Mouse (Mus musculus) left cerebral cortex, postnatal 36 days (tissue): ENCODE measurements around the gene Glp2r. TPM values are rescaled to one million over a fixed set of nuclear protein-coding genes. Genes with fewer than 3 reads are reported as not detected.

ENCODE experiments used
- DNase-seq, 2 experiments: peaks; one replicate each; pipeline ENCODE4 v3.0.0; 2021 to 2022; ENCODE audit warnings: low spot score in 2 of 2, mixed read lengths in 1 of 2
- intact Hi-C: fragments of 180-260 bp; cut with DNase I; formaldehyde crosslinking; loops from one replicate; pipeline ENCODE4 v1.15.1; 2025
- total RNA-seq, 2 experiments: library from RNA; stranded (reverse); gene quantifications; 2 replicates each; pipeline ENCODE4 v1.2.3; 2021

Gene Glp2r
- total RNA-seq, 2 experiments from 2014 or later, result 0.97 to 1.5 TPM

DNA sequence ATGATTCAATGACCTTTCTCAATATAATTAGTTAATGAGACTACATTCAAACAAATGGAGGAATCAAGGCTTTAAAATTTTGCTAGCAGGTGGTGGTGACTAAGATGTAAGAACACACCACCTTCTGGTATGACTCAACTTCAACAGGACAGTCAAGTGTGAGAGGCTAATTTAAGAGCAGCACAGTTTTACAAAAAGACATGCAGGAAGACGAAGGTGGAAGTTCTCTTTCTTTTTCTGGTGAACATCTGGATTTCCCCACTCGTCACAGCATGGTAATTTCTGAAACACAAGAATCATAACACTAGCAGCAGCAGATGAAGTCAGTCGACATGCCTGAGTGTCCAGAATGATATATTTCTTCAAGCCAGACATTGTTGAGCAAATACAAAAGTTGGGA is 36.4 kb downstream of the Glp2r start:
- intact Hi-C loops, result loop anchor here (5.0 kb wide), 1 partner anchor 52 kb away; no protein-coding TSS in a partner anchor
- DNase-seq, result no peak

DNA sequence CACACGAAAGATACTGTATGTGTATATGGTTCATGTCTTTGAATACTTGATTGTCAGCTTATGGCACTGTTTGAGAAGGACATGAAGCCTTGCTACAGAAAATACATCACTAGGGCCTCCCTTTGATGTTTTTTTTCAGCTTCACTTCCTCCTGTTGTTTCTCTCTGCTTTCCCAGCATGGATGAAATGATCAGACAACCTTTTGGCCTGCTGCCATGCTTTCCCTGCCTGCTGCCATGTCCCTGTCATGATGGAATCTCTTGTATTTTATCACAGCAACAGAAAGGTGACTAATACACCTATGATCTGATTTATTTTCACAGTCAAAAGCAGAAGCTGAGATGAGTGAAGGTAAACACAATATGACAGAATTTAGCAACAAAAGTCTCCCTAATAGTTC is 37.2 kb downstream of the Glp2r start:
- DNase-seq, result no peak

DNA sequence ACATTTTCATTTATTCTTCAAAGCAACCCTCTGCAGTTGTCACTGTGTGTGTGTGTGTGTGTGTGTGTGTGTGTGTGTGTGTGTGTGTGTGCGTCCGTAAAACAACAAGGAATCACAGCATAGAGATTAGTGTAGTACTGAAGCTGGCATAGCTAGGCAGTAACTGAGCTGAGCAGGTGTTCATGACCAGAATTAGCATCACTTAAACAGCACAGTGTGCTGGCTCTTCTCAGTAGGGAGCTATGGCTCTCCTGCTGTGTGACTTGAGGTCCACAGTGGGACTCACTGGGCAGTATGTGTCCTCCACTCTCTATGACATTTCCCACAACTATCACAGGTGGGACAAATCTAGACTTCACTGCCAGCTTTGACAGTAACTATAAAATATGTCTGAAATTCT is 39.9 kb downstream of the Glp2r start:
- intact Hi-C loops, result loop anchor here (5.0 kb wide), 1 partner anchor 49 kb away; no protein-coding TSS in a partner anchor
- no peak for DNase-seq

More for the DNA sequence above, 37.2 kb downstream of the Glp2r start:
- intact Hi-C loops, result loop anchor here (5.0 kb wide), 1 partner anchor 51 kb away; no protein-coding TSS in a partner anchor

DNA sequence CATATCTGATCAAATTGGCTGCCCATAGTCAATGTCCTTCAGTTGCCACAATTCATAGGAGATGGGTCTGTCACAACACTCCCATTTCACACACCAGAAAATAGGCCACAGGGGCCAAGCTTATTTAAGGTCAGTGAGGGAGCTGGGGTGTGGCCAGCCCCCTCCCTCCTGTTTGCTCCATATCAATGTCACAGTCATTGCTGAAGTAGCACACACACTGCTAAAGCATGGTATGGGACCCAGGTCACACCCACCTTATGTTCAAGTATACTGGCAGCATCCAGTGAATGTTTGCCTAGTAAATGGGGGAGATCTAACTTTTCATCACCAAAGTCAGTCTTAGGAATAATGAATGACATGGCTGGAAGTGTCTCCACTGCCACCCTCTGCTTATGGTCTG is 42.2 kb downstream of the Glp2r start:
- intact Hi-C loops, result no loop called here
- DNase-seq, result no peak

DNA sequence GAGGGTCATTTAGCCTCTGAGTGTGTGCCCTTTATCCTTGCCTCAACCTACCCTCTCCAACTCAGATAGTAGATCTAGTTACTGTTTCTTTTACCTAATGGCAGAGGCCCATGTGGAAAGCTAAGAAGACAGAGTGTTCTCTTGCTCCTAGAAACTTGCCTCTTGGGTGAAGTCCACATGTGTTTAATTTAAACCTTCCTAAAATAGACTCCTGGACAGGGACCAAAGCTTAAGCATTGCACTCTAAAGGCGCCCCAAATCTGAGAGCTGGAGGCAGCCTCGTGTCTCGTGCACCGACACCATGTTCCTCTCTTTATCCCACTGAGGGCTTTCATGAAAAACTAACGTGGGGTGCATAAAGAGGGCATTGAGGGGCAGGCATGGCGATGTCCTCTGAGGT is 43.9 kb downstream of the Glp2r start:
- intact Hi-C loops, result no loop called here
- DNase-seq, result peak; percentile 41 to 46

DNA sequence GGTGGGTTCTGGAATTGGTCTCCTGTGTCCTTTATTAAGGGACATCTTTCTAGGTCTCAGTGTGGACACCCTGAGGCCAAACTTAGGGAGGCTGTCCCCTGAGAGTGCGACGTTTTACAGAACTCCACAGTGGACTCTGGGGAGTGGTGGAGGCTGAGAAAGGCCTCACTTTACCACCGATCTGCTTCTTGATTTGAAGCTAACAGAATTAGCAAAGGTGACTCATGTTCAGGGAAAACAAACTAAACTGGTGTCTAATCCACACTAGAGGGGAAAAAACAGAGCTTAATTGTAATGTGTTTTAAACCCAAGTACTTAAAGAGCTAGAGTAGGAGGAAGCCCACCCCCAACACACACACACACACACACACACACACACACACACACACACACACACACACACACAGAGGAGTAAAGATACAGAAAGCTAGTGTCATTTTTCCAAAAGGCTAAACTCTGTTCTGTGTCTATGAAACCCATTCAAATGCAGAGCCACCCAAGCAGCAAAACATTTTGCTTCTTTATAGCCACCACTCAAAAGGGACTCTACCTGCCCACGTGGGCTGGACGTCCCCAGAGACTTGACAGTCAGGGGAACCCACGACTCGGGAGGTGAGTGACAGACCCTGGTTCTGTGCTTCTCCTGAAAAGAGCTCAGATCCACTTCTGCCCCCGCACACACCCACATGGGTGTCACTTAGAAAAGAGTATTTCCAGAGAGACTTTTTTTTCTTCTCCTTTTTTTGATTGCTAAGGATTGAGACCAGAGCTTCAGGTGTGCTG is 47.5 kb downstream of the Glp2r start:
- intact Hi-C loops, result no loop called here
- DNase-seq, result peak; percentile 59

DNA sequence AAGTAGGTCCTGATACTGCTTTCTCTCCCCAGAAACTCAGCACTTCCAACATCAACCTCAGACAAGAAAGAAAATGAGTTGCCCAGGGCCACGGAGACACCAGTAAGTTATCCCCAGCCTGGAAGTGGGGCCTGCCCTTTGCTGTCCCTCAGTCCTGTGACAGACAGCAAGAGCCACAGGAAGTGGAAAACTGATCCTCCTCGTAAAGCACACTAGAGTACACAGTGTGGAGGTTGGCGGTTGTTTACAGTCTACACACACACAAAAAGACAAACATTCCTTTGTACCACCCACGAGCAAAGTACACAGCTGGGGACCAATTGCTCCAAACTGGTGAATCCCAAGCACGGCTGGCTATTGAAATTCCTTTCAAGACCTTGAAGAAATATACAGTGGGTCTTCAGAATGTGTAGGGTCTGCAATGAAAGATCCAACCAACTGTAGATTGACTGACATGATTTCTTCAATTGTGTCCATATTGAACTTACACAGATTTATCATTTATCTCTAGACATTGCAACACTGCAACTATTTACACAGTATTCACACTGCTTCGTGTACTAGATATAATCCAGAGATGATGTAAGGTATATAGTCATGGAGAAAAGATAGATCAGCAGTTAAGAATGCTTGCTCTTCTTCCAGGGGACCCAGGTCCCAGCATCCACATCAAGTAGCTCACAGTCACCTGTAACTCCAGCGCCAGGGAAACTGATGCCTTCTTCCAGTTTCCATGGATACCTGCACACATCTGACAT is 48.4 kb downstream of the Glp2r start:
- DNase-seq, result no peak

DNA sequence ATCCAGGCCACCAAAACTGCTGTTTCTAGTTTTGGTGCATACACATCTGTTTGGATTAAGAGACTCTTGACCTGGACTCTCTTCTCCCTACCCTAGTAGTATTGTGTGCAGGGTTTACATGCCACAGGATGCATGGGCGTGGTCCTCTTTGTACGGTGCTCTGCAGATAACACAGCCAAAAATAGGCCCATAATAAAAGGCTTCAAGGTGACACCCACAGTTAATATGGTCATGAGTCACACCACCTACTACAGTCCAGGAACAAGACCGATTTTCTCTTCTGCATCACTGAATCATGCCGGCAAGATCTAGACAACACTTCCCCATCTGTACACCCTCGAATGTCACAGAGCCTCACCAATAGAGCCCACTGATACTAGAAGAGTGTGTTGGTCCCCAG is 49.5 kb downstream of the Glp2r start:
- no peak for DNase-seq
- intact Hi-C loops, result no loop called here

More for the DNA sequence above, 48.4 kb downstream of the Glp2r start:
- intact Hi-C loops, result no loop called here

DNA sequence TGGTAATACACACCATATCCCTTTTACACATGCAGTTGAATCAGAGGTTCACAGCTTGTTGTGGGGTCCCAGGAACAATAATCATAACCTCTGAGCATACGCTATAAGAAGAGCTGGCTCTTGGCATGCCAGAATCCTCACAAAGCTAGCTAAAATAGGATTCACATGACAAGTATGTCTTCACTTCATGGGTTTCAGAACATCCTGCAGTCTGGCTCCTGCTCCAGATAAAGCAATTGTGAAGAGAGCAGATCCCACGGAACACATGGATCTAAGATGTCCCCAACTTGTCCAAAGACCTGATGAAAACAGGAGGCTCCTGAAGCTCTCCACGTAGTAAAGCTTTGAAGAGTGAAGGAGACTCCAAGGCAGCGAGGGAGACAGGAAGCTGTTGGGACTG is 55.6 kb downstream of the Glp2r start:
- DNase-seq, result no peak
- intact Hi-C loops, result no loop called here

DNA sequence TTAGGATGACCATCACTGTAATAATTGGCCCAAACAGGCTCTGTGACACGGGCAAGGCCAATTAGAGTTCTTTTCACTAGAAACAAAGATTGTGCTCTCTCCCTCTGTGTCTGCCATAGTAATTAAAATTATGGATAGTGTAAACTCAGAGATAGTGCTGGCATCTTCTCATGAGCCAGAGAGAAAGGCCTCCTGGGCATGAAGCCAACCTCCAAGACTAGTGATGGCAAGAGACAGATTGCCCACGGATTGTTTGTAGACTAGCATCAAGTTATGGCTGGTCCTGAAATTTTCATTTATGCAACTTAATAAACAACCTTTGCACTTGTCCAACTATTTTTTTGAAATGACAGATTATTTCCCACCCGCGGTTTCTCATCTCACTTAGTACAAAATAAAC is 58.0 kb downstream of the Glp2r start:
- DNase-seq, result no peak
- intact Hi-C loops, result no loop called here

DNA sequence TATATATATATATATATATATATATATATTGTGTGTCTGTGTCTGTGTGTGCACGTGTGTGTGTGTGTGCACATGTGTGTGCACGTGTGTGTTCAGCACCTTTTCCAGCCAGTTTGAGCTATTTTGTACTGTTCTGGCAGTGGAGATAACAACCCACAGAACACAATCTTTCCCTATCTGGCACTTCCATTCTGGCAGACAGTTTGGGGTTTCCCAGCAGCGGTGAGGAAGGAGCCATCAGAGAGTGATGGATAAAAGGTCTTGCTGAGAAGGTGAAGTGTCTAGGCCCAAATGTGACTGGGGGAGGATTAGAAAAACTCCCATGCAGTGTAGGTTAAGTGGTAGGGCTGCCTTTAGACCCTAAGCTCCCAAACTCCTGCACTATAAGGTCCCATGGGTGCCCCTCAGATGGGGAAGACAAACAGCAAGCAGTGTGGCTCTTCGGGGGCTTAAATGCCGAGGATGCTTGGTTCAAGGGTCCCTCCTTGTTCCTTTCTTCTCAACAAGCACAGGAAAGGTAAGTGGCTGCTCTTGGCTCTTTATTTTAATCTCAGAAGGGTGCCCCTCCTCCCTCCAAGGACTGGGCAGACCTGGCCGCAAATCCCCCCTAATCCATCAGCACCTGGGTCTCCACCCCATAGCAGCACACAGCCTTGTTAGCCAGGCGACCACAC is 76.1 kb downstream of the Glp2r start, which contains the start of gene Rcvrn:
Gene Rcvrn, plus strand, starts transcription at position 624 of the 674 bp plus-strand sequence.
- intact Hi-C loops, result no loop called here
- no peak for DNase-seq

DNA sequence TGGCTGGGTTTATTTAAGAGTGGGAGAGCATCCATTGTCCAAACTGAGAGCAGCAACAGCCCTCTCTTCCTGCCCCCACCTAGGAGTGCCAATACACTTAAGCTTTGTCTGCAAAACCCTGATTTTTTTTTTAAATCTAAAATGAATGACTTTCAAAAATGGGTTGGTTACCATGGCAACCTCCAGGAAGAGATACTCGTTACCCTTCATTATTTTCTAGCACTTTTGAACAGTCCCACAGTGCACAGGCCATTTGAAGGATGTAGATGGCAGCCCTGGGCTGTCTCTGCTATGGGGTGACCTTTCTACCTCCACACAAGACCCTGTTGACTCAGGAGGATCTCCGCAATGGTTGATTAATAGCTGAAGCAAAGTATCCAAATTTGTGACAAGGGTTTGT is 84.8 kb downstream of the Glp2r start:
- DNase-seq, result no peak
- intact Hi-C loops, result loop anchor here (10.0 kb wide), 1 partner anchor 89 kb away; the partner anchor contains the start of genes Glp2r and Gsg1l2

DNA sequence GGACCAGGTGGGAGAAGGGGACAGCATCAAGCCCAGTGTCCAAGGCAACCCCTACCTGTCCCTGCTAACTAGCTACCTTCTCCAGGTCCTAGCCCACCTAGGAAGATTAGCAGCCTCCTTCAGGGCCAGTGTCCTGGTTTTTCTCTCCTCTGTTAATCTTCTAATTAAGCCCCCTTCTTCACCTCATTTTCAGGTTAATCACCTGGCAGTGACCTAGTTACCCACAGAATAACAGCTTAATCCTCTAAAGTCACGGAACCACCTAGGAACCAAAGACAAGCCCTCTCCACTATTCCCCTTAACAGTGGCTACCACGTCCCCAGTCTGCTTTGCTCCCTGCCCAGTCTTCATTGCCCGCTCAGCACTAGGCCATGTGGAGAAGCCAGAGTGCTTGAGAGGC is 89.1 kb downstream of the Glp2r start:
- no peak for DNase-seq
- intact Hi-C loops, result loop anchor here (5.0 to 10.0 kb wide), 2 partner anchors 50 to 93 kb away; partner anchors contain the start of genes Glp2r and Gsg1l2

DNA sequence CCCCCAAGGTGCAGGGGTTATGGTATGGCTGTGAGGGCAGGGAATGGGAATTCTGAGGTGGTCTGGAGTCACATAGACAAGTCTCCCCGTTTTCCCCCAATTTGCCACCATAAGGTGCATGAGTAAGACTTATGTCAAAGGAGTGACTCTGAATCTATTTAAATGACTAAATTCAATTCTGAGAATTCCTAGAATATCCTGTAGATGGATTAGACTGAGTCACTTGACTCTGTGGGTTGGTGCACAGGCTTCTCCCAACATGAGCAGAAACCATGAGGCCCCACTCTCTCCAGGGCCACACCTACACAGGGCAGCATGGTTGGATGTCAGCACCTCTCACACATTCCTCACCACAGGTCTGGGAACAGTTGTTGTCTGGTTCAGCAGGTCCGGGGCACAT is 91.0 kb downstream of the Glp2r start:
- intact Hi-C loops, result loop anchor here (5.0 to 10.0 kb wide), 2 partner anchors 52 to 95 kb away; partner anchors contain the start of genes Glp2r and Gsg1l2
- peak in 1 of 2 experiments; percentile 7 for DNase-seq

DNA sequence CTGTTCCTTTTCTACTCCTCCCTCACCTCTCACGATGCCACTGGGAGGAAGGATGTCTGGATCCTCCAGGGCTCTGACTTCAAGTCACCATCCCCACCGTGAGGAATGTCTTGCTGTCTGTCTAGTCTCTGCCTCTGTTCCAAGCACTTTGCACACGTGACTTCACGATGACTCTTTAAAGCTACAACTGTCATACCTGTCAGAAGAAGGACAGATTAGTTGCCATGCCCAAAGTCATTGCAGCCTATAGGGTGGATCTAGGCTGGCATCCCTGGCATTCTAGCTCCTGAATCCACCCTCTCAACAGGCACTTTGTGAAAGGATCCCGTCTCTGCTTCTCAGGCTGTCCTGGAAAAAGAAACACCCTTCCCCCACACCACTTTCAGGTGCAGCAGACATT is 91.7 kb downstream of the Glp2r start:
- intact Hi-C loops, result no loop called here
- DNase-seq, result no peak

DNA sequence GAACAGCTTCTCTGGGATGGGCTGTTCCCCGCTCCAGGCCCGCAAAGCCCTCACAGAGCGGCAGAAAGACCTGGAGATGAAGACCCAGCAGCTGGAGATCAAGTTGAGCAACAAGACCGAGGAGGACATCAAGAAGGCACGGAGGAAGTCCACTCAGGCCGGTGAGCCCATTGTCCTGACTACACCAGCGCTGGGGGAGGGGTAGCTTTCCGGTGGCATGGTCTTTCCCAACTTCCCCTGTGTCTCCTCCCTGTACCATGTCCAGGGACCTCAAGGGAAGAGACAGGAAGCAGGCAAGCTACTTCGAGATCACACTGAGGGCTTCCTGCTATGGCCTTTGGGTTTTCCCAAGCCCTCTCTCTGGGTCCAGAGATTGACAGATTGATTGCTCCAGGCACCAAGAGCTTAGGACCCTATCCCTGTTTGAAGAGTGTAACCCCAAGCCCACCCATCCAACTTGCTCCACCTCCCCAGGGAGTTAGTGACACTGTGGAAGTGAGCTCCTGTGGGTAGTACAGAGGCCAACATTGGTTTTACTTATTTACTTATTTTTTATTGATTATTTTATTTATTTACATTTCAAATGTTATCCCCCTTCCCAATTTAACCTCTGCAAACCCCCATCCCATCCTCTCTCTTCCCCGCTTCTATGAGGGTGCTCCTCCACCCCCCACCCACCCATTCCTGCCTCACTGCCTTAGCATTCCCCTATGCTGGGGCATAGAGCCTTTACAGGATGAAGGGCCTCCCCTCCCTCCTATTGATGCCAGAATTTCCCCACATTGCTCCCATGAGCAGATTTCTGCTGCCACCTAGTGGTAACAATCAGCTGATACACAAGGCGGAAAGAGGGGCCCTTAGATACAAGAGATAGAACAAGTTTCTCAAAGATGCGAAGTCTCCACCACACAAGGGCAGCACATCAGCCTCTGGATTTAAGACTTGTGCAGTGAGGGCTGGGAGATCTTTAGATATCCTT is 95.1 kb downstream of the Glp2r start:
- intact Hi-C loops, result no loop called here
- no peak for DNase-seq

DNA sequence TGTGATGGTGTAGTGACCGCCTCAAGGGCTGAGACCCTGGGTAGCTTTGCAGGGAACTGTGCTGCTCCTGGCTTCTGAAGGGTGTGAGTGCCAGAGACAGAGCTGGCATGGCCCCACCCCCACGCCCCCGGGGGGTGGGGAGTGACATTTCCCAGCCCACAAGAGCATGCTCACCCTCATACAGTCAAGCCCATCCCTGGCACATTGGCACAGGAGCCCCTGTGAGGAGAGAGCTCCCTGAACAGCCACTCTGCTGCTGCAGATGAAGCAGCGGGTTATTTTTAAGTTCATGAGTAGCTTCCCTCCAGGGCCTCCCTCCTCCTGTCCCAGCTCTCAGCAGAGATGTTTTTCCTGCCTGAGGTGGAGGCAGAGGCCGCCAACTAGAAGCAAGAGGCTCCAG is 98.8 kb downstream of the Glp2r start:
- peak; percentile 55 to 62 for DNase-seq

DNA sequence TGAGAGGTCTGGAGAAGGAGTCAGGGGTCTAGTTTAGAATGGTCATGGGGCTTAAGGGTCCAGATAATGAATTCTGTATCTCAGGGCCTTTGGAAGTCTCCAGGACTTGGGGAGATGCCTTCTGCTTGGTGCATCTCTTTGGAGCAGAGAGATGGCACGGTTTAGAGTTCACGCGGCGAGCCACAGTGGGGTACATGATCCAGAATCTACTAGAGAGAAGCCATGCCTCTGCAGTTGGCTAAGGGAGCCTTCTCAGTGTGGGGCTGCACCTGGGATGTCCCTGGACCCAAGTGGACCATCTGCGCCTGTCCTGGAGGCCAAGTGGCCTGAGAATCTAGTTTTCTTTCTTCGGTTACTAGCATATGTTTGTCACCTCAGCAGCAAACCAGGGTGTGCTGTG is 100.9 kb downstream of the Glp2r start:
- intact Hi-C loops, result no loop called here
- DNase-seq, result no peak

More for the DNA sequence above, 98.8 kb downstream of the Glp2r start:
- intact Hi-C loops, result no loop called here
